Mouse (Mus musculus) embryonic facial prominence, embryonic 15.5 days (tissue): ENCODE data around the gene Immp2l. TPM values are rescaled to one million over a fixed set of nuclear protein-coding genes. Genes with fewer than 3 reads are reported as not detected.

Experiments
- ATAC-seq: fragments of 200-750 bp; cut with Nextera tagmentation; 2 replicates; pipeline ENCODE4 v1.8.0; 2017; ENCODE audit warnings: low read depth, moderate TSS enrichment; ENCODE audit not compliant: insufficient number of reproducible peaks, low FRiP score, low TSS enrichment
- H3K27ac ChIP-seq: fragments of 300-500 bp; sonication (generic); replicated peaks from 2 replicates; pipeline ENCODE4 v1.5.1; 2015; ENCODE audit warnings: mild to moderate bottlenecking, inconsistent platforms
- H3K27me3 ChIP-seq: fragments of 300-500 bp; sonication (generic); 2 replicates; pipeline ENCODE4 v1.6.1; 2015; ENCODE audit warnings: inconsistent platforms
- H3K36me3 ChIP-seq: fragments of 300-500 bp; sonication (generic); 2 replicates; pipeline ENCODE4 v1.6.1; 2015; ENCODE audit warnings: mild to moderate bottlenecking, inconsistent platforms
- H3K4me1 ChIP-seq: fragments of 300-500 bp; sonication (generic); 2 replicates; pipeline ENCODE4 v1.6.1; 2015; ENCODE audit warnings: inconsistent platforms
- H3K4me2 ChIP-seq: fragments of 300-500 bp; sonication (generic); replicated peaks from 2 replicates; pipeline ENCODE4 v1.6.1; 2015; ENCODE audit warnings: mild to moderate bottlenecking, inconsistent platforms
- H3K4me3 ChIP-seq: fragments of 300-500 bp; sonication (generic); replicated peaks from 2 replicates; pipeline ENCODE4 v1.5.1; 2015; ENCODE audit warnings: mild to moderate bottlenecking, inconsistent platforms
- H3K9ac ChIP-seq: fragments of 300-500 bp; sonication (generic); 2 replicates; pipeline ENCODE4 v1.6.1; 2015; ENCODE audit warnings: inconsistent platforms
- H3K9me3 ChIP-seq: fragments of 300-500 bp; sonication (generic); replicated peaks from 2 replicates; pipeline ENCODE4 v1.6.1; 2016; ENCODE audit warnings: inconsistent platforms
- WGBS: fragments of 180-500 bp; shearing (Covaris S2); methylation state at CpG from one replicate; pipeline ENCODE4 v1.1.7; 2015; 5-methylcytosine and 5-hydroxymethylcytosine counted together
- polyA plus RNA-seq: library from polyadenylated mRNA; unstranded; fragments of >200 nt; fragmentation: Nextera tagmentation; extraction: Ambion mirVana; gene quantifications from 2 replicates; pipeline ENCODE4 v1.2.1, GENCODE M21; 2015

The Immp2l gene
- polyA plus RNA-seq, 1 experiment from 2014 or later = 11.2 TPM

- Histone ChIP-seq H3K4me1 (no peaks in the 10 kb centered on the region), H3K36me3 (no peaks in the 10 kb centered on the region), H3K9me3 (no peaks in the 10 kb centered on the region), H3K4me2 (no peak overlapping the region), H3K4me3 (no peak overlapping the region), H3K27me3 (no peaks in the 10 kb centered on the region), H3K9ac (no peak overlapping the region), H3K27ac (no peak overlapping the region)
- WGBS = 86% methylated on average over 2 of the region's 2 CpGs
- ATAC-seq = no peak
These were observed 686.7 kb downstream of the Immp2l start for GRCm38 (mm10) chr12:41710608-41711007.

DNA sequence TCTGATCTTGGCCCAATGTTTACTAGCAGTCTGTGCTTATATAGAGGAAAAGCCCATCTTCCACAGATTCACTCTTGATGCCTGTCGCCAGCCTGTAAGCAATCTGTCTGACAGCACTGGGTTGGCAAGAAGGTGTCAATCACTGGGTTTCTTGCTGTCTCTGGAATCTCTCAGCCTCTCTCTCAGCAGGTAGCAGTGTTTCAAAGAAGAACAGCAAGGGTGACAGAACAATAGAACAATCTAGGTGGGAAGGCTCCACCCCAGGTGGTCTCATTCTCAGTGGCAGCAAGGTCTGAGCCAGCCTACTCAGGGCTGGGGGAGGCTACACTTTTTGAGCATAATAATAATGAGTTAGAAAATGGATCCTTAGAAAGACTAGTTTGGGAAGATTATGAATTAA lies 693.1 kb downstream of the Immp2l start:
- Histone ChIP-seq H3K4me3 (no peak overlapping the region), H3K4me1 (no peaks in the 10 kb centered on the region), H3K27me3 (no peaks in the 10 kb centered on the region), H3K27ac (no peak overlapping the region), H3K9ac (no peak overlapping the region), H3K36me3 (no peaks in the 10 kb centered on the region), H3K9me3 (no peaks in the 10 kb centered on the region), H3K4me2 (no peak overlapping the region)
- WGBS = 69% methylated on average over 1 of the region's 1 CpGs
- no peak for ATAC-seq

- H3K27me3 ChIP-seq = no peaks in the 10 kb centered on the region
- ATAC-seq = no peak
- 83% methylated on average over 2 of the region's 2 CpGs for WGBS
- no peak overlapping the region for H3K4me3 ChIP-seq
- H3K9me3 ChIP-seq = no peaks in the 10 kb centered on the region
- no peak overlapping the region for H3K9ac ChIP-seq
- H3K4me1 ChIP-seq = no peaks in the 10 kb centered on the region
- H3K36me3 ChIP-seq = no peaks in the 10 kb centered on the region
- H3K27ac ChIP-seq = no peak overlapping the region
- no peak overlapping the region for H3K4me2 ChIP-seq
These were observed 700.7 kb downstream of the Immp2l start for GRCm38 (mm10) chr12:41724585-41724984.

DNA sequence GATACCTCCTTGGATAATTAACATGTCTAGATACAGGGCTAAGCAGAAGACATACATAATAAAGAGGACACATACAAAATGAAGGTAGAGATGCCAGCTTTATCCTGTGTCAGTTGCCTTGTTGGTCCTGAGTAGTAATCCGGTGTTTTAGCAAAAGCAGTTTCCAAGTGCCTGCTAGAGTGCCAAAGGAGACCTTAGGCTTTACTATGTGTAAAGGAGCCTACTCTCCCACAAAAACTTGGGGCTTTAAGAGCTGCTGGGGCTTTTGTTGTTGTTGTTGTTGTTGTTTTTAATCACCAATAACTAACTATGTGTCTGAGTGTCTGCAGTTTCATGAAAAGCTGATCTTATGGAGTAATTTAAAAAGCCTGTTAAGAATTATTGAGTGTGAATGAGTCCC lies 702.8 kb downstream of the Immp2l start:
- no peak overlapping the region for H3K4me2 ChIP-seq
- WGBS = 81% methylated on average over 1 of the region's 1 CpGs

DNA sequence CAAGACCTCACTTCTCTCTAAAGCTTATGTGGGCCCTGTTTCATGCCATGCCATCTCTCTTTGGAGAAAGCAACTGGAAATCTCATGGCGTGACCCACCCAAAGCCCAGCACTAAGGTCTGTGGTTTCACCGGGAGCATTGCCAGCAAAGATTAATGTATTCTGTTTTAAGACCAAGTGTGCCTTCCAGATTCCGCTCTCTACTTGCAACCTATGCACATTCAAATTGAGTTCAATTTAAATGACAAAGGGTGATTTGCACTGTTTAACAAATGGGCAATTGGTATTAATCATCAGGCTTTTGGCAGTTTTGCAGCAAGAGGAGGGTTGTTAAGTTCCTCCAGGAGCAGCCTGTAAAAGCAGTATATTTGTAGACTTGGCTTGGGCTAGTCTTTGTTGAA lies 703.3 kb downstream of the Immp2l start:
- Histone ChIP-seq H3K9me3 (no peaks in the 10 kb centered on the region), H3K9ac (no peak overlapping the region), H3K27me3 (no peaks in the 10 kb centered on the region), H3K27ac (no peak overlapping the region), H3K4me1 (no peaks in the 10 kb centered on the region), H3K4me2 (no peak overlapping the region), H3K36me3 (no peaks in the 10 kb centered on the region), H3K4me3 (no peak overlapping the region)
- 40% methylated on average over 3 of the region's 3 CpGs for WGBS
- 0 out of 2 replicates have a peak, but pooled peaks have one; percentile 39 for ATAC-seq

More for the DNA sequence above, 702.8 kb downstream of the Immp2l start:
- Histone ChIP-seq H3K4me1 (no peaks in the 10 kb centered on the region), H3K27ac (no peak overlapping the region), H3K36me3 (no peaks in the 10 kb centered on the region), H3K4me3 (no peak overlapping the region), H3K9ac (no peak overlapping the region), H3K9me3 (no peaks in the 10 kb centered on the region), H3K27me3 (no peaks in the 10 kb centered on the region)
- no peak for ATAC-seq

GRCm38 (mm10) chr12:41727764-41728338 lies 704.0 kb downstream of the Immp2l start:
- no peaks in the 10 kb centered on the region for H3K27me3 ChIP-seq
- ATAC-seq = no peak
- 68% methylated on average over 1 of the region's 1 CpGs for WGBS

DNA sequence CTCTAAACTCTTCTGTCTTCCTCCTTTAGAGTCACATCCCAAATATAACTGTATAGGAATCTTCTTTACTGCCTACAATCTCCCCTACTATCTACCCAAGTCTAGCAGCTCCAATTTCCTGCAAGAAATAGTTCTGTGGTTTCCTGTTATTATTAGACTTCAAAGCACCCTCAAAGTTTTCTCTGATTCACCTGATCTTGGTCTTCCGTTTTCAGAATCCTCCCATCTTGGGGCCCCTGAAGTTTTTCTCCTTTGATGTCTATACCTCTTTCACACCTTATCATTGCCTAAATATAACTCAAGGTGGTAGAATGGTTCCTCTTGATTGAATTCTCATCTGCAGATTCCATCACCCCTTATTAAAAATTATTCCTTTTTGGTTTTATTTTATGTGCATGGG lies 704.6 kb downstream of the Immp2l start:
- no peaks in the 10 kb centered on the region for H3K4me1 ChIP-seq
- H3K4me3 ChIP-seq = no peak overlapping the region
- ATAC-seq = no peak
- no peaks in the 10 kb centered on the region for H3K9me3 ChIP-seq
- H3K4me2 ChIP-seq = no peak overlapping the region
- H3K27me3 ChIP-seq = no peaks in the 10 kb centered on the region
- H3K27ac ChIP-seq = no peak overlapping the region
- 57% methylated on average over 1 of the region's 1 CpGs for WGBS
- no peak overlapping the region for H3K9ac ChIP-seq
- H3K36me3 ChIP-seq = no peaks in the 10 kb centered on the region

More at GRCm38 (mm10) chr12:41727764-41728338, 704.0 kb downstream of the Immp2l start:
- no peak overlapping the region for H3K27ac ChIP-seq
- no peak overlapping the region for H3K9ac ChIP-seq
- H3K4me2 ChIP-seq = no peak overlapping the region
- H3K4me3 ChIP-seq = no peak overlapping the region
- H3K4me1 ChIP-seq = no peaks in the 10 kb centered on the region
- H3K36me3 ChIP-seq = no peaks in the 10 kb centered on the region
- H3K9me3 ChIP-seq = no peaks in the 10 kb centered on the region

GRCm38 (mm10) chr12:41729780-41730179 lies 705.9 kb downstream of the Immp2l start:
- Histone ChIP-seq H3K4me1 (no peaks in the 10 kb centered on the region), H3K27me3 (no peaks in the 10 kb centered on the region), H3K27ac (no peak overlapping the region), H3K36me3 (no peaks in the 10 kb centered on the region), H3K9me3 (no peaks in the 10 kb centered on the region), H3K4me3 (no peak overlapping the region), H3K9ac (no peak overlapping the region), H3K4me2 (no peak overlapping the region)
- WGBS = 83% methylated on average over 1 of the region's 1 CpGs
- no peak for ATAC-seq

- H3K4me3 ChIP-seq = no peak overlapping the region
- no peaks in the 10 kb centered on the region for H3K9me3 ChIP-seq
- H3K36me3 ChIP-seq = no peaks in the 10 kb centered on the region
- H3K9ac ChIP-seq = no peak overlapping the region
- H3K4me1 ChIP-seq = no peaks in the 10 kb centered on the region
- no peak for ATAC-seq
- H3K27me3 ChIP-seq = no peaks in the 10 kb centered on the region
- H3K4me2 ChIP-seq = no peak overlapping the region
- no peak overlapping the region for H3K27ac ChIP-seq
These were observed 709.3 kb downstream of the Immp2l start for GRCm38 (mm10) chr12:41733168-41733567.

DNA sequence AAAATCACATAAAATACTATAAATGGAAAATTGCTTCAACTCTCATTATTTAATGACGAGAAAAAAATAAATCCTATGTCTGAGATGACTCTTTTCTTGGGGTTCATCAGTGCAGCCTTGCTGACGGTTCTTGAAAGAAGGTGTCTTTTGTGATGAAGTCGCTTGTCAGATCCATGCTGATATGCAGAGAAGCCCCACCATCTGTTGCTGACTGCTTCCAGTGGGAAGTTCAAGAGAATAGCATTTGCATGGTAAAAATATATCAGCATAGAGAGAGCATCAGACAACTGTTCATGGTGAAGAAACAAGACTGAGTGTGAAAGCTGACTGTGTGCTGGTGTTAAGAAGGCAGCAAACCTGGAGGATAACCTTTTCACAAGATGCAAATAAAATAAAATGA lies 719.0 kb downstream of the Immp2l start:
- Histone ChIP-seq H3K36me3 (no peaks in the 10 kb centered on the region), H3K27me3 (no peaks in the 10 kb centered on the region), H3K27ac (no peak overlapping the region), H3K4me1 (no peaks in the 10 kb centered on the region), H3K9me3 (no peaks in the 10 kb centered on the region), H3K9ac (no peak overlapping the region), H3K4me3 (no peak overlapping the region), H3K4me2 (no peak overlapping the region)
- no peak for ATAC-seq
- 83% methylated on average over 3 of the region's 3 CpGs for WGBS

DNA sequence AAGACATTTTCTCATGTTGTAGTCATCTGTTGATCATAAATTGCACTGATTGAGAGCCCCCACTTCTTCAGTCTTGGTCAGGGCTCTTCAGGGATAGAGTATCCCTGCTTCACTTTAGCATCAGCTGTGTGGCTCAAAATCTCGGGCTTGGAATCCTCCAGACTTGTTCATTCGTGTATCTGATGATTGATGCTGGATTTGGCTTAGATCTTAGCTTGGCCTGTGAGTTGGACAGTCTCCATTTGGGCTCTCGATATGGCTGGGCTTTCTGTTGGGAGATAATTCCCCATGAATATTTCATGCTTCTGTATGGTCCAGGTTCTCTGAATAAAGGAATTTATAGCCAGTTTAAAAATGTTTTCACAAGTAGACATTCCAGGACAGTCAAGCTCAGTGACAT lies 739.5 kb downstream of the Immp2l start:
- no peak overlapping the region for H3K9ac ChIP-seq
- ATAC-seq = no peak
- 55% methylated on average over 3 of the region's 3 CpGs for WGBS

DNA sequence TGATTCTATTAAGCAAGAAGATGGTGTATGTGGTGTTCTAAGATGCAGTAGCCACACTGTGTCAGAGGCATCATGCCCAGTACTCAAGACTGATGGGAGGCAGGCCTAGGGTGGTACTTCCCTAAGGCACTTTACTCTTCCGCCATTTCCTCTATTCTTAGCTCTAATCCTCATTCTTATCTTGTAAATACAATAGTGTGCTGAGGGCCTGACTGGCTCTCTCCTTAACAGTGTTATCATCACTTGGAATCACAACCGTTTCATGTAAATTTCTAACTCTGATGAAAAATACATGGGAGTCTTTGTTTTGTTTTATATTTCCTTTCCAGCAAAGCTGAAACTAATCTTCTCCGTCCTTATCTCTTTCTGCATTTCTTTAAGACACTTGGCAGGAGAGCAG lies 750.1 kb downstream of the Immp2l start:
- 56% methylated on average over 3 of the region's 3 CpGs for WGBS
- no peak overlapping the region for H3K4me2 ChIP-seq
- H3K9me3 ChIP-seq = no peaks in the 10 kb centered on the region

More for the DNA sequence above, 739.5 kb downstream of the Immp2l start:
- H3K4me2 ChIP-seq = no peak overlapping the region
- H3K4me3 ChIP-seq = no peak overlapping the region
- no peaks in the 10 kb centered on the region for H3K36me3 ChIP-seq
- no peaks in the 10 kb centered on the region for H3K9me3 ChIP-seq
- no peaks in the 10 kb centered on the region for H3K27me3 ChIP-seq
- no peaks in the 10 kb centered on the region for H3K4me1 ChIP-seq
- no peak overlapping the region for H3K27ac ChIP-seq

More for the DNA sequence above, 750.1 kb downstream of the Immp2l start:
- Histone ChIP-seq H3K36me3 (no peaks in the 10 kb centered on the region), H3K27me3 (no peaks in the 10 kb centered on the region), H3K27ac (no peak overlapping the region), H3K4me3 (no peak overlapping the region), H3K4me1 (no peaks in the 10 kb centered on the region), H3K9ac (no peak overlapping the region)
- ATAC-seq = no peak
